Mouse (Mus musculus) adrenal gland (tissue): ENCODE results near the gene Podxl2.

Experiments
- intact Hi-C: fragments of 180-260 bp; cut with DNase I; formaldehyde crosslinking; loops from one replicate; pipeline ENCODE4 v1.15.1; 2025

The Podxl2 gene

GRCm38 (mm10) chr6:88849270-88849669 is 25.6 kb downstream of the Podxl2 start:
- intact Hi-C loops: no loop called here

- intact Hi-C loops: no loop called here
Observed at GRCm38 (mm10) chr6:88847571-88847970, 27.3 kb downstream of the Podxl2 start.

GRCm38 (mm10) chr6:88844901-88845565 is 29.8 kb downstream of the Podxl2 start:
- intact Hi-C loops: no loop called here

GRCm38 (mm10) chr6:88843781-88844725 is 30.8 kb downstream of the Podxl2 start:
- intact Hi-C loops: no loop called here

GRCm38 (mm10) chr6:88843241-88843640 is 31.6 kb downstream of the Podxl2 start:
- intact Hi-C loops: no loop called here

- intact Hi-C loops: no loop called here
Observed at GRCm38 (mm10) chr6:88842731-88843151, 32.1 kb downstream of the Podxl2 start.

GRCm38 (mm10) chr6:88841781-88842689 is 32.8 kb downstream of the Podxl2 start, which contains the start of gene Abtb1:
TSS of gene Abtb1 (minus strand) at chr6:88841984.
- intact Hi-C loops: no loop called here

GRCm38 (mm10) chr6:88841514-88841780 is 33.4 kb downstream of the Podxl2 start:
- intact Hi-C loops: no loop called here

- intact Hi-C loops: no loop called here
Observed at GRCm38 (mm10) chr6:88840791-88841513, 33.9 kb downstream of the Podxl2 start.

GRCm38 (mm10) chr6:88840211-88840610 is 34.6 kb downstream of the Podxl2 start:
- intact Hi-C loops: no loop called here

GRCm38 (mm10) chr6:88839135-88839970 is 35.5 kb downstream of the Podxl2 start:
- intact Hi-C loops: no loop called here

- intact Hi-C loops: no loop called here
Observed at GRCm38 (mm10) chr6:88838613-88839012, 36.2 kb downstream of the Podxl2 start.

GRCm38 (mm10) chr6:88837999-88838398 is 36.8 kb downstream of the Podxl2 start:
- intact Hi-C loops: no loop called here

- intact Hi-C loops: no loop called here
Observed at GRCm38 (mm10) chr6:88836178-88836819, 38.5 kb downstream of the Podxl2 start.

GRCm38 (mm10) chr6:88835047-88835446 is 39.8 kb downstream of the Podxl2 start:
- intact Hi-C loops: no loop called here

- intact Hi-C loops: loop anchor here (2.0 to 5.0 kb wide), 3 partner anchors 106 to 271 kb away; no protein-coding TSS in a partner anchor
Observed at GRCm38 (mm10) chr6:88833340-88834140, 41.3 kb downstream of the Podxl2 start.

- intact Hi-C loops: loop anchor here (2.0 to 5.0 kb wide), 3 partner anchors 105 to 270 kb away; no protein-coding TSS in a partner anchor
Observed at GRCm38 (mm10) chr6:88832663-88833062, 42.2 kb downstream of the Podxl2 start.

- intact Hi-C loops: loop anchor here (5.0 kb wide), 2 partner anchors 104 to 269 kb away; no protein-coding TSS in a partner anchor
Observed at GRCm38 (mm10) chr6:88831456-88831855, 43.4 kb downstream of the Podxl2 start.
